In genomic region chr9:99419951-99420701, GRCm38 (mm10) we compare ENCODE assay signal across 26 mouse cellular contexts. TPM values are rescaled to one million over a fixed set of nuclear protein-coding genes. Genes with fewer than 3 reads are reported as not detected.
A peak's percentile ranks its signal among the peaks of the same experiment; 100 is the strongest.
DNase-seq lines count a peak whose midpoint lies in the region; ATAC-seq and TF ChIP-seq lines count a peak whose summit lies in the region.
"Had no signal": no experiment of that assay in that cellular context is flagged by ENCODE, and none has a peak within 500 bp of the region (broad histone marks: within the 10 kb centered on the region; RNA-seq: fewer than 3 reads in every experiment).

No protein-coding gene starts in this region.

- H3K9me3 ChIP-seq in lung, embryonic 16.5 days (ENCODE audit: control insufficient read depth, low read length) = no peaks in the 10 kb centered on the region
- H3K9me3 ChIP-seq in ES-E14 (ENCODE audit: control insufficient read depth, insufficient read depth, low read depth, low read length) = no peaks in the 10 kb centered on the region
- H3K9me3 ChIP-seq: embryonic facial prominence, embryonic 15.5 days; forebrain, embryonic 10.5 days; heart, embryonic 15.5 days; hindbrain, embryonic 10.5 days had no signal

- no peak overlapping the region for H3K9ac ChIP-seq in lung, embryonic 16.5 days (ENCODE audit: low read length)
- H3K9ac ChIP-seq in ES-E14 (ENCODE audit: insufficient read depth, low read depth, low read length, poor library complexity, severe bottlenecking) = peak overlapping the region; percentile 61; the same call in 1 of the 2 replicates
- H3K9ac ChIP-seq: embryonic facial prominence, embryonic 15.5 days; heart, embryonic 15.5 days; hindbrain, embryonic 14.5 days had no signal

- peak; percentile 65 for ATAC-seq in lung, embryonic 16.5 days (ENCODE audit: low read depth)
- ATAC-seq in megakaryocyte, adult 5-6 weeks (ENCODE audit: poor library complexity, severe bottlenecking) = no peak
- ATAC-seq: forebrain, embryonic 14.5 days had no signal

- no peaks in the 10 kb centered on the region for H3K36me3 ChIP-seq in lung, embryonic 16.5 days (ENCODE audit: control insufficient read depth, insufficient read depth, low read length)
- no peaks in the 10 kb centered on the region for H3K36me3 ChIP-seq in ES-E14 (ENCODE audit: control insufficient read depth, insufficient read depth, low read length, poor library complexity, severe bottlenecking)
- H3K36me3 ChIP-seq: embryonic facial prominence, embryonic 15.5 days; forebrain, embryonic 10.5 days; heart, embryonic 15.5 days; hindbrain, embryonic 10.5 days had no signal

- H3K27ac ChIP-seq in lung, embryonic 16.5 days (ENCODE audit: low read length) = no peak overlapping the region
- H3K27ac ChIP-seq in ES-E14 (ENCODE audit: insufficient read depth, low read depth, low read length, poor library complexity, severe bottlenecking) = peak overlapping the region; percentile 82
- H3K27ac ChIP-seq: embryonic facial prominence, embryonic 15.5 days; forebrain, embryonic 10.5 days; heart, adult 2 months; heart, embryonic 15.5 days; hindbrain, embryonic 10.5 days; hindbrain, embryonic 14.5 days had no signal

- no peak for TF ChIP-seq CTCF in lung, adult 2 months (IDR thresholded peaks at IDR 0.05; ENCODE audit: insufficient read depth, low read length)

- H3K4me1 ChIP-seq in lung, embryonic 16.5 days (replicated peaks; ENCODE audit: control insufficient read depth, insufficient read depth, low read length) = peaks cover 14% of the 10 kb centered on the region
- peaks cover 10% of the 10 kb centered on the region for H3K4me1 ChIP-seq in lung, adult 2 months (ENCODE audit: control insufficient read depth, insufficient read depth, low read length)
- peaks cover 30 to 56% of the 10 kb centered on the region in 2 experiments for H3K4me1 ChIP-seq in ES-E14 (ENCODE audit: control insufficient read depth in 2 of 2, insufficient read depth in 2 of 2, low read length in 2 of 2, poor library complexity in 1 of 2)

- no peak for DNase-seq in lung, adult 2 months
- DNase-seq in ES-E14 (ENCODE audit: low read depth, low spot score) = peak; percentile 69
- DNase-seq in lung, postnatal 10 days = peak; percentile 53
- peak; percentile 25 to 71 for DNase-seq in lung, postnatal 4 days
- no peak for DNase-seq in embryo, embryonic 11 days
- DNase-seq in right cerebral cortex, postnatal 36 days (ENCODE audit: low spot score in 2 of 2) = no peak
- DNase-seq: adrenal gland, postnatal 10 days; cerebellum, adult 11 months; cerebellum, adult 9-10 months; cerebellum, postnatal 25 days had no signal

- no peak overlapping the region for H3K4me3 ChIP-seq in lung, embryonic 16.5 days (ENCODE audit: low read length)
- H3K4me3 ChIP-seq in lung, adult 2 months (replicated peaks; ENCODE audit: extremely low read depth, low read depth, low read length) = no peak overlapping the region
- H3K4me3 ChIP-seq in ES-E14 (ENCODE audit: insufficient read depth in 1 of 2, low read depth in 1 of 2, low read length in 2 of 2, poor library complexity in 1 of 2, severe bottlenecking in 1 of 2) = peak overlapping the region; percentile 20 to 31
- H3K4me3 ChIP-seq: embryonic facial prominence, embryonic 15.5 days; erythroblast, embryonic 14.5 days; forebrain, embryonic 10.5 days; heart, adult 2 months; heart, embryonic 15.5 days; hindbrain, embryonic 10.5 days had no signal

- no peaks in the 10 kb centered on the region for H3K27me3 ChIP-seq in lung, embryonic 16.5 days (ENCODE audit: control insufficient read depth, insufficient read depth, low read depth, low read length)
- H3K27me3 ChIP-seq: embryonic facial prominence, embryonic 15.5 days; heart, embryonic 15.5 days had no signal

- no peak for TF ChIP-seq POLR2A in lung, adult 2 months (IDR thresholded peaks at IDR 0.05; ENCODE audit: borderline replicate concordance, extremely low read depth, low read depth, low read length)

- in situ Hi-C loops in ES-E14 (cut with MboI; ENCODE audit: low sequenced_read_pairs in 2 of 2, unreplicated experiment in 2 of 2) = no loop called here

- no peak overlapping the region for H3K4me2 ChIP-seq in lung, embryonic 16.5 days (ENCODE audit: low read depth, low read length)
- H3K4me2 ChIP-seq: embryonic facial prominence, embryonic 15.5 days; heart, embryonic 11.5 days; heart, embryonic 15.5 days; hindbrain, embryonic 14.5 days had no signal

- WGBS in lung, embryonic 16.5 days = 67% methylated on average over 8 of the region's 8 CpGs
- 54% methylated on average over 8 of the region's 8 CpGs for WGBS in lung, adult 2 months

TF ChIP-seq in ES-E14, 5 proteins besides CTCF, POLR2A, EP300 and RAD21:
- TF ChIP-seq MAFK (IDR thresholded peaks at IDR 0.05; ENCODE audit: insufficient read depth, low read depth, low read length) (no peak), ZNF384 (IDR thresholded peaks at IDR 0.05; ENCODE audit: low read depth, low read length) (no peak), HCFC1 (IDR thresholded peaks at IDR 0.05; ENCODE audit: borderline replicate concordance, insufficient read depth, low read length) (0 out of 2 replicates have a peak, but pooled peaks have one; percentile 22), ZC3H11A (IDR thresholded peaks at IDR 0.05; ENCODE audit: borderline replicate concordance, low read depth, low read length) (no peak), CHD2 (IDR thresholded peaks at IDR 0.05; ENCODE audit: low read depth, low read length) (no peak; the same call in 1 of the 2 replicates)

RNA-seq across cellular contexts. Expression of gene Mras, which starts 17.1 kb away (rescaled TPM):
- polyA plus RNA-seq in lung, embryonic 16.5 days (2015; fragmentation: Nextera tagmentation; extraction: Ambion mirVana) = 12.3 and 15.2 TPM in 2 replicates
- polyA plus RNA-seq in lung, adult 2 months (2012; rRNA removed) = 8.5 and 9.2 TPM in 2 replicates
- total RNA-seq in ES-E14 (2012; rRNA removed) = 28.5 and 35.5 TPM in 2 replicates
- total RNA-seq in megakaryocyte, adult 5-6 weeks (2015) = 0.50 and 1.6 TPM in 2 replicates
- total RNA-seq in megakaryocyte, adult 5-6 weeks (2017) = 0.41 and 0.48 TPM in 2 replicates
- polyA plus RNA-seq: erythroblast, embryonic 14.5 days had no signal

RNA-seq across cellular contexts. Expression of gene Nme9, which starts 31.1 kb away (rescaled TPM):
- polyA plus RNA-seq in lung, embryonic 16.5 days (2015; fragmentation: Nextera tagmentation; extraction: Ambion mirVana) = 6.2 and 11.3 TPM in 2 replicates
- polyA plus RNA-seq in lung, adult 2 months (2012; rRNA removed) = 11.0 and 12.7 TPM in 2 replicates
- total RNA-seq in ES-E14 (2012; rRNA removed) = 0.48 TPM in 1 of 2 replicates, not detected in the other
- total RNA-seq in megakaryocyte, adult 5-6 weeks (2015) = not detected in 2 replicates
- total RNA-seq in megakaryocyte, adult 5-6 weeks (2017) = not detected in 2 replicates
- total RNA-seq: adrenal gland, postnatal 10 days; adrenal gland, postnatal 4 days; gastrocnemius, adult 8-10 months; gastrocnemius, postnatal 4 days; heart, adult 2 months; heart, postnatal 25 days had no signal
- polyA plus RNA-seq: embryonic facial prominence, embryonic 11.5 days; erythroblast, embryonic 14.5 days; forebrain, embryonic 10.5 days had no signal

Comparison
In these comparisons a context has a peak if more than half of its experiments do, and no peak if none do; other contexts are left out.
1. DNase-seq: peak in ES-E14 (single experiment), lung, postnatal 10 days (single experiment) and lung, postnatal 4 days (2 of 2); none in lung, adult 2 months (single experiment), embryo, embryonic 11 days (single experiment) and right cerebral cortex, postnatal 36 days (0 of 2).
2. H3K4me3 ChIP-seq: peak in ES-E14 (2 of 2); none in lung, embryonic 16.5 days (single experiment) and lung, adult 2 months (single experiment).
3. RNA of gene Mras, which starts 17.1 kb away (total RNA-seq): 28.5 to 35.5 TPM in ES-E14; 0.41 to 1.6 TPM in megakaryocyte, adult 5-6 weeks; every median in the first group is over 10 times any median in the second.